Mouse (Mus musculus) kidney, embryonic 15.5 days (tissue): ENCODE data around the gene Fndc3b. TPM values are rescaled to one million over a fixed set of nuclear protein-coding genes. Genes with fewer than 3 reads are reported as not detected.

Source experiments
- ATAC-seq: fragments of 200-750 bp; cut with Nextera tagmentation; replicated peaks from 2 replicates; pipeline ENCODE4 v1.8.0; 2017; ENCODE audit warnings: moderate TSS enrichment; ENCODE audit not compliant: low FRiP score
- H3K27ac ChIP-seq: fragments of 300-500 bp; sonication (generic); 2 replicates; pipeline ENCODE4 v1.5.1; 2015; ENCODE audit warnings: mild to moderate bottlenecking, inconsistent platforms
- H3K27me3 ChIP-seq: fragments of 300-500 bp; sonication (generic); 2 replicates; pipeline ENCODE4 v1.6.1; 2015; ENCODE audit warnings: inconsistent platforms
- H3K36me3 ChIP-seq: fragments of 300-500 bp; sonication (generic); 2 replicates; pipeline ENCODE4 v1.6.1; 2015; ENCODE audit warnings: inconsistent platforms
- H3K4me1 ChIP-seq: fragments of 300-500 bp; sonication (generic); 2 replicates; pipeline ENCODE4 v1.6.1; 2015; ENCODE audit warnings: inconsistent platforms
- H3K4me2 ChIP-seq: fragments of 300-500 bp; sonication (generic); 2 replicates; pipeline ENCODE4 v1.6.1; 2015; ENCODE audit warnings: moderate library complexity, mild to moderate bottlenecking, inconsistent platforms
- H3K4me3 ChIP-seq: fragments of 300-500 bp; sonication (generic); replicated peaks from 2 replicates; pipeline ENCODE4 v1.5.1; 2015; ENCODE audit warnings: mild to moderate bottlenecking, inconsistent platforms
- H3K9ac ChIP-seq: fragments of 300-500 bp; sonication (generic); 2 replicates; pipeline ENCODE4 v1.6.1; 2015; ENCODE audit warnings: mild to moderate bottlenecking, inconsistent platforms
- H3K9me3 ChIP-seq: fragments of 300-500 bp; sonication (generic); replicated peaks from 2 replicates; pipeline ENCODE4 v1.6.1; 2016; ENCODE audit warnings: inconsistent platforms
- WGBS: fragments of 180-500 bp; shearing (Covaris S2); methylation state at CpG from one replicate; pipeline ENCODE4 v1.1.7; 2015; ENCODE audit warnings: mixed read lengths; 5-methylcytosine and 5-hydroxymethylcytosine counted together
- polyA plus RNA-seq: library from polyadenylated mRNA; unstranded; fragments of >200 nt; fragmentation: Nextera tagmentation; extraction: Ambion mirVana; gene quantifications from 2 replicates; pipeline ENCODE4 v1.2.1, GENCODE M21; 2015

Gene Fndc3b
- polyA plus RNA-seq, 1 experiment from 2014 or later: 32.8 TPM

DNA sequence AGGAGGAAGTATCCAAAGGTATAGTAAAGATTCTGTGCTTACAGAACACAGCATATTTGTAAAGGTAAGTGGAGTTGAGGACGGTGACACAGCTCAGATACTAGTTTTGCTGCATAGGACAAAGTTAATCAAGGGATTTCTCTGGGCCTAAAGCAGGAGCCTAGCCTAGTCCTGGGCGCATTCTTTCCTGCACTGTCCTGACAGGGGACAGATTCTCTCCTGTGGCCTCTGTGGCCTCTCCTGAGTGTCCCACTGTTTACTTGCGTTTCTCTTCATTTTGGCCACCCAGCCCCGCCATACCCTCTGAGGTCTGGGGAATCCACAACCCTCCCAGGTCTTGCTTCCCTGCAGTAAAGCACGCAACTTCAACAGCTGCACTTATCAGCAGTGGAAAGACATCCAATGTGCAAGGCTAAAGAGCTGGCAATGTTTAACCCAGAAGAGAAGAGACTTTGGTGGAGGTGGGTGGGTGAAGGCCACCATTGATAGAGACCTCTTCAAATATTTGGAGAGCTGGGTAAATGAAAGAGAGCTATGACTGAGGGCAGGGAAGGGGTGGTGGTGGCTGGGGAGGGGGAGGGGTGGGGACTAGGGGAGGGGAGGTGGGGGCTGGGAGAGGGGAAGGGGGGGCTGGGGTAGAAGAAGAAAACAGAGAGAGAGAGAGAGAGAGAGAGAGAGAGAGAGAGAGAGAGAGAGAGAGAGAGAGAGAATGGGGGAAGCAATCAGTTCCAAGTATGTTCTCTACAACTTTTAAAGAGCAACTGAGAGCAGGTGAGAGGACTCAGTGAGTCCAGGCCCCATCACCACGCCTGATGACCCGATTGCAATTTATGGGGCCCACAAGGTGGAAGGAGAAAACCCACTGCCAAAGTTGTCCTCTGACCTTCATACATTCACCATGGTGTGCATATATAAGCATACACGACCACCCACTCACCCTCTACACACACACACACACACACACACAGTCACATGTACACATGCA lies 18.0 kb upstream of the Fndc3b start:
- Histone ChIP-seq H3K4me1 (peaks cover 19% of the 10 kb centered on the region), H3K4me2 (no peak overlapping the region), H3K9me3 (no peaks in the 10 kb centered on the region), H3K27ac (no peak overlapping the region), H3K4me3 (no peak overlapping the region), H3K36me3 (no peaks in the 10 kb centered on the region), H3K9ac (no peak overlapping the region), H3K27me3 (no peaks in the 10 kb centered on the region)
- 69% methylated on average over 8 of the region's 8 CpGs for WGBS
- no peak; the same call in 1 of the 2 replicates for ATAC-seq

DNA sequence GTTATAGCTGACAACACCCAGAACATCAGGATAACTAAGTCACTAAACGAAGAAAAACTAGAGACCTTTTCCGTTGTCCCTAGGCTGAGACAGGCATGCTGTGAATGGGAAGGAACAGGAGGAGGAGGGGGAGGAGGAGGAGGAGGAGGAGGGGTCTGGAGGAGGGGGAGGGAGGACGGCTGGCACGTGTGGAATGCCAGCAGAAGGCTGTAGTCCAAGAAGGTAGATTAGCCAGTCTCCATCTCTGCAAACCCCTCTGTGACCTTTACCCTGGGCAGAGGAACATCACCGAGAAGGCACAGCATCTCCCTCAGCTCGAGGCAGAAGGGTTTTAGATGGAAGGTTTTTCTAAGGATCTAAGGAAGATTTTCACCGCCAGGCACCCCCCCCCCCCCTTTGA lies 17.1 kb upstream of the Fndc3b start:
- WGBS: 24% methylated on average over 7 of the region's 7 CpGs
- Histone ChIP-seq H3K9me3 (no peaks in the 10 kb centered on the region), H3K4me2 (no peak overlapping the region), H3K27me3 (no peaks in the 10 kb centered on the region), H3K9ac (no peak overlapping the region), H3K27ac (no peak overlapping the region), H3K4me3 (no peak overlapping the region), H3K4me1 (peaks cover 21% of the 10 kb centered on the region), H3K36me3 (no peaks in the 10 kb centered on the region)
- ATAC-seq: 0 out of 2 replicates have a peak, but pooled peaks have one; percentile 40

DNA sequence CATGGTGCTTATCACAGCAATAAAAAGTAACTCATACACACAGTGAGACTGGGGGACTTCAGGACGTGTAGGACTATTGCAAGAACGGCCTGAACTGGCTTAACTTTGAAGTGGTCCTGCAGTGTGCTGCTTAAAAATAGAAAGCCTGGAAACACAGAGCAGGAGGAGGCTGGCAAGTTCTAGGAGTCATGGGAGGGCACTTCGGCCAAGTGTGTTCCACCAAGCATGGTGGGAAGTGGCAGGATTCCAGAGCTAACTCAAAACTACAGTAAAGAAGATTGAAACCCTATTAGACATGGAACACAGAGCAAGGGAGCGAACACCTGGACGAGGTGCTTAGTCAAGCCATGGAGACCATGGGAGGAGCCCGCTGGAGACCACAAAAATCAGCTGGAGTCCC lies 14.6 kb upstream of the Fndc3b start:
- Histone ChIP-seq H3K36me3 (no peaks in the 10 kb centered on the region), H3K27me3 (no peaks in the 10 kb centered on the region), H3K4me3 (no peak overlapping the region), H3K9me3 (no peaks in the 10 kb centered on the region), H3K27ac (0 out of 2 replicates have a peak overlapping the region, but pooled peaks have one; percentile 22), H3K4me2 (no peak overlapping the region), H3K9ac (no peak overlapping the region), H3K4me1 (peaks cover 21% of the 10 kb centered on the region)
- 58% methylated on average over 6 of the region's 6 CpGs for WGBS
- ATAC-seq: no peak

DNA sequence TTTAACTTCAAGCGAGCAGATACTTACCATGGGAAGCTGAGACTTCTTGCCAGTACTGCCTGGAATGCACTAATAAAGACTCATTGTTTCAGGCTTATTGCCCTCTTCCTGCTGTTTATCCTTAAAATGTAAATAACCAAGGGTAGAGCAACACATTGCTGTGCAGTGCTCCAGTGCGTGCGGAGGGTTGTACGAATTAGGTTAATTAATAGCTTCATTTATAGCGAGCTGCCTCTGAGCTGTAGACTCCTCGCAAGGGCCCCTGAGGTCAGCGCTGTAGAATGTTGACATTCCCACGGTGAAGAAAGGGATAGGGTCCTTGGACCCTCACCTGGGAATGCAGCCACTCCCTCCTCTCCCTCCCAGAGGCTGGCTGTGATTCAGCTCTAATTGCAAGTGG lies 13.1 kb upstream of the Fndc3b start:
- Histone ChIP-seq H3K27me3 (no peaks in the 10 kb centered on the region), H3K9me3 (no peaks in the 10 kb centered on the region), H3K4me3 (no peak overlapping the region), H3K27ac (no peak overlapping the region), H3K4me1 (peaks cover 21% of the 10 kb centered on the region), H3K4me2 (no peak overlapping the region), H3K36me3 (no peaks in the 10 kb centered on the region), H3K9ac (no peak overlapping the region)
- WGBS: 13% methylated on average over 8 of the region's 8 CpGs
- peak; percentile 83 for ATAC-seq

DNA sequence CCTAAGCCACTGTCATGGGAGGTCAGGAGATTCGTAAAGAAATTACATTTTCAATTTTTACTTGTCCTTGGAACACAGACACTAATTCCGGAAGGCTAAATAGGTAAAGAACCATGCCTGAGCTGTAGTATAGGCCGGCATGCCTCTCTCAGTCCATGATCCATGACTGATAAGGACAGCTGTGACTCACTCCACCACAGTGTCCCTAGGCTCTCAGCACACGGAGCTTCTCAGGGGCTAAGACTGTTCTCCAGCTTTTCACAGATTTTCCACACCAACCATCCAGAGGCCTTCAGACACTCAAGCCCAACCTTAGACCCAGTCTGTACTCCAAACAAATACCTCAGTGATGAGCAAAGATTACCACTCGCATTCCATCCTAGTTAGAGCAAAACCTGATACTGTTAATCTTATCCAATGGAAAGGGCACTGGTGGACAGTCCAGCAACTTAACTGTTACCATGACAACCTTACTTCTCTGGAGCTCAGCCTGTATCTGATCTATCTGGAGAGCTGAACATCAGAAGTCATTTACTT lies 7.8 kb upstream of the Fndc3b start:
- H3K9me3 ChIP-seq: no peaks in the 10 kb centered on the region
- no peak overlapping the region for H3K27ac ChIP-seq
- H3K4me2 ChIP-seq: no peak overlapping the region
- H3K36me3 ChIP-seq: no peaks in the 10 kb centered on the region
- no peaks in the 10 kb centered on the region for H3K27me3 ChIP-seq
- no peak overlapping the region for H3K9ac ChIP-seq
- ATAC-seq: 0 out of 2 replicates have a peak, but pooled peaks have one; percentile 18
- H3K4me1 ChIP-seq: peaks cover 2% of the 10 kb centered on the region; the same call in 1 of the 2 replicates
- no peak overlapping the region for H3K4me3 ChIP-seq
- WGBS: 74% methylated on average over 5 of the region's 5 CpGs

DNA sequence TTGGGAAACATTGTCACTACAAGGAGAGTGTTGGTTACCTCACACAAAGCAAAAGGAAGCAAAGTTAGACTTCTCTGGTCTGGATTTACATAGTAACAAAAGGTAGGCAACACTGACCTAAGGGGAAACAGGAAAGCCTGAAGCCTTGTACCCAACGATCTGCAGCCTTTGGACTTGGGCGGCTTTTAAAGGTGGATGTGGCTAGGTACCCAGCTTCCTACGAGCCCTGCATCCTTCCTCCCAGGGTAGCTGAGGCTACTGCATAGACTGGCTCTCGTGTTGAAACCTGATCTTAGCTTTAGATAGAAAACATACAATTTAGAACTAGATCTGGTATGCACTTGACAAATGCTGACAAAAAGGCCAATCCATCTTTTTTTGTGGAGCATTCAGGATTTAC lies 2.9 kb upstream of the Fndc3b start:
- H3K27ac ChIP-seq: no peak overlapping the region
- H3K4me2 ChIP-seq: no peak overlapping the region
- no peaks in the 10 kb centered on the region for H3K27me3 ChIP-seq
- H3K4me1 ChIP-seq: peaks cover 17% of the 10 kb centered on the region
- no peaks in the 10 kb centered on the region for H3K9me3 ChIP-seq
- no peak overlapping the region for H3K9ac ChIP-seq
- no peak for ATAC-seq
- 62% methylated on average over 4 of the region's 4 CpGs for WGBS
- no peaks in the 10 kb centered on the region for H3K36me3 ChIP-seq
- no peak overlapping the region for H3K4me3 ChIP-seq

DNA sequence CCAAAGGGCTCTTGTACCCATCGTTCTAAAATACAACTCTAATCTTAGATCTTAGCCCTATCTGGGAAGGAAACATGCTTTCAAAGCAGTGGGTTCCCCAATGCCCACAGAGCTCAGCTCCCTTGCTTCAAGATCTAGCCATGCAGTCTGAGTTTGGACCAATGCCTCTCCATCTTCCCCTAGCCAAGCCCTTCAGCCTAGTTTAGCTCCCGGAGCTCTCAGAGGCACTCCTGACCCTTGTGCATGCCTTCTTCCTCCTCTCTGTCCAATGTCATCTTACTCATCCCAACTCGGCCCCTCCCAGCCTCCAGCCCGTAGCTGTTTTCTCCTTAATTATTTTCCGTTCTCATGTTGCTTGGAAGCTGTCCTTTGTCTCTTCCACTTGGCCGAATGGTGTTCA lies 1.3 kb upstream of the Fndc3b start:
- Histone ChIP-seq H3K4me3 (no peak overlapping the region), H3K9me3 (no peaks in the 10 kb centered on the region), H3K4me1 (peaks cover 32% of the 10 kb centered on the region), H3K27me3 (no peaks in the 10 kb centered on the region), H3K9ac (no peak overlapping the region), H3K27ac (no peak overlapping the region), H3K4me2 (no peak overlapping the region), H3K36me3 (no peaks in the 10 kb centered on the region)
- no peak for ATAC-seq
- WGBS: 61% methylated on average over 6 of the region's 6 CpGs

DNA sequence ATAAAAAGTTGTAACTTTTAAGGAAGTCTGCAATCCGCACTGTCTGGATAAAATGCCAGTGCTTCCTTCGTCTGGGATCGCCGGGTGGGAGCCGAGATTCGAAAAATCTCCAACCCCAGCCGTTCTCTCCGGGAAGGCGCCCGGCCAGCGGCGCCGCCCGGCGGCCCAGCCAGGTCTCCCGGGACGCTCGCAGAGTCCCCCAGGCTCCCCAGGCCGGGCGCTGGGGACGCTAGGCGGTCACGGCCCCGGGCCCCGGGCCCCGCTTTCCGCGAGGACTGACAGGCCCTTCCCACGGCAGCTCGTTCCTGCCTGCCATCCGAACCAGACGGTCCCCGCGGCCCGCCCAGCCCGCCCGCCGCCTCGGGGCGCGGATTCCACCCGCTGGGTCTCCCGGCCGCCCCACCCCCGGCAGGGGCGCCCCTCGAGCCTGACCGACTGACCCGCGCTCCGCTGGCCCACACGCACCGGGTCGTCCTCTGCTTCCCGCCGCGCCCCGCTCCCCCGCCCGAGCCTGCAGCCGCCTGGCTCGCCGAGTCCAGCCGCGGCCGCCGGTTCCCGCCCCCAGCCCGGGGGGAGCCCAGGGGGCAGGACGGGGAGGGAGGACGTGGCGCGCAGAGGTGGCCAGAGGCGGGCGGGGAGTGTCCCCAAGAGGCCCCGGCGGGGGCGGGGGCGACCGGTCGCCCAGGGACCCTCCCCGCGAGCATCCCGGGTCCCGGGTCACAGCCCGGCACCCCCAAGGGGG lies 1.0 kb downstream of the Fndc3b start:
- H3K9ac ChIP-seq: peak overlapping the region; percentile 88
- under 1% methylated on average over 70 of the region's 86 CpGs for WGBS
- H3K4me3 ChIP-seq: peak overlapping the region; percentile 94
- ATAC-seq: peak; percentile 82
- H3K9me3 ChIP-seq: no peaks in the 10 kb centered on the region
- H3K4me2 ChIP-seq: peak overlapping the region; percentile 78
- H3K27me3 ChIP-seq: no peaks in the 10 kb centered on the region
- peaks cover 52% of the 10 kb centered on the region for H3K4me1 ChIP-seq
- H3K27ac ChIP-seq: peak overlapping the region; percentile 100
- H3K36me3 ChIP-seq: no peaks in the 10 kb centered on the region

DNA sequence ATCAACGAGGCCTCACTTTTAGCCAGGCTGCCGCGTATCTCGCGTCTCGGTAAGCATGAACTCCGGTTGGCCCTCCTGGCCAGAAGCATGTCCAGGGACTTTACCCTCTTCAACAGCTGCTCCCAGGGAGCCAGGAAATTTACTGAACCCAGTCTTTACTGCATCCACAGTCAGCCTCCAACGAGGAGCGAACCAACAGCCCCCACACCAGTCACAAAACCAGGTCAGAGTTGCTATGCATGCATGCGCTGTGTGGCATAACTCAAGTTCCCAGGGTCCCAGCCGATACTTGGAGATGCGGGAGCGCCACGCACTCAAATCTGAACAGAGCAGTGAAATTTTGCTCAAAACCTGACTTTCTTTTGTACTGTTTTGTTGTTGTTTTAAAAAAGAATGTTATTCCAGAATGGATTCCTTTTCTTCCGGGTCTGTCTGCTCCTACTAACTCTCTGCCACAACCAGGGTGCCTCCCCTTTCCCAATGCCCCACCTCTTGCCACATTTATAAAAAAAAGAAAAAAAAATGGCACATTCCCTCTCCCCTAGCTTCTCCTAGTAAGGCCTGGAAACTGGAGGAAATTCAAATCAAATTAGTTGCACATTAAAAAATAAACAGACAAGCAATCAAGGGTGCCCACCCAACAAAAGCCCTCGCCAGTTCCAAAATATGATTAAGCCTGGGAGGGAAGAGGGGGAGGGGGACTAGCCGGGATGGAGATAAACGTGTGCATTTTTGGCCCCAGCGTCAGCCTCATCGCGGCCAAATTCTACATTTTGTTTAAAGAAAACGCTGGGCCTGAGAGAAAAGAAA lies 1.8 kb downstream of the Fndc3b start:
- H3K4me2 ChIP-seq: peak overlapping the region; percentile 78
- peak overlapping the region; percentile 88 for H3K9ac ChIP-seq
- ATAC-seq: no peak
- 2% methylated on average over 22 of the region's 22 CpGs for WGBS
- H3K4me1 ChIP-seq: peaks cover 60% of the 10 kb centered on the region
- H3K9me3 ChIP-seq: no peaks in the 10 kb centered on the region
- peak overlapping the region; percentile 94 for H3K4me3 ChIP-seq
- H3K36me3 ChIP-seq: no peaks in the 10 kb centered on the region
- H3K27ac ChIP-seq: peak overlapping the region; percentile 100
- no peaks in the 10 kb centered on the region for H3K27me3 ChIP-seq

DNA sequence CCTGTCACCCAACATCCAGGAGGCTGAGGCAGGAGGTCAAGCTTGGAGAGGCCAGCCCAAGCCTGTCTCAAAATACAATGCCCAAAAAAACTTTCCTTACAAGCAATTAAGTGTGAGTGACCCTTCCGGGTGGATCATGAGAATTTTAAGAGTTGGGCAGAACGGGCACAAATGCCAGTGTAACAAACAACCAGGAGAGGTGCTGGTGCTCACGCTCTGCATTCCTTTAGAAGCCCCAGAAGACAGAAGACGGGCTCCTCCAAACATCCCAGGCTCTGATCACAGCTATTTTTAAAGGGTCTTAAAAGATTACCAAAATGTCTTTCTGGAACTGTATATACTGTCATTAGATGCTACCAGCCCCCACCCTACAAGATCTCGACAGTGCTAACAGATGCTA lies 2.5 kb downstream of the Fndc3b start:
- peaks cover 58% of the 10 kb centered on the region for H3K4me1 ChIP-seq
- no peaks in the 10 kb centered on the region for H3K27me3 ChIP-seq
- no peaks in the 10 kb centered on the region for H3K9me3 ChIP-seq
- no peaks in the 10 kb centered on the region for H3K36me3 ChIP-seq
- H3K4me3 ChIP-seq: peak overlapping the region; percentile 94
- no peak for ATAC-seq
- 21% methylated on average over 5 of the region's 5 CpGs for WGBS
- H3K27ac ChIP-seq: peak overlapping the region; percentile 100
- peak overlapping the region; percentile 78 for H3K4me2 ChIP-seq
- H3K9ac ChIP-seq: peak overlapping the region; percentile 88

DNA sequence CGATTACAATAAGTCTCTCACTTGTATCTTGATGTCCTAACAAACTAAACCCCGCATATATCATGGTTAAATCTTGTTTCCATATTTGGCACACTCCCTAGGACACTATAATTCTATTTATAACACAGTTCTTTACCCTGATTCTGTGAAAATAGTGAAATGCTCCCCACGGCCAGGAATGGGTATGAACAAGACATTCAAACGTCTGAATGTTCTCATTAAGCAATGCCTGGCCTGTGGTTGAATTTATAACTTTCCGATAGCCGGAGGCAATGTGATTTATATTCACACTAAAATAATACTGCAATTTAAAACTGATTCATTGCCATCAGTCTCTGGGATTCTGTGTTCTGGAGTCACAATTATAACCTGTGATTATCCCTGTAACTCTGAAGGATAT lies 5.3 kb downstream of the Fndc3b start:
- Histone ChIP-seq H3K9ac (no peak overlapping the region), H3K4me1 (peaks cover 49% of the 10 kb centered on the region), H3K4me2 (no peak overlapping the region), H3K27me3 (no peaks in the 10 kb centered on the region), H3K36me3 (0 out of 2 replicates have a peak, but pooled peaks cover 3% of the 10 kb centered on the region), H3K9me3 (no peaks in the 10 kb centered on the region), H3K4me3 (no peak overlapping the region), H3K27ac (no peak overlapping the region)
- no peak for ATAC-seq
- 31% methylated on average over 6 of the region's 6 CpGs for WGBS
